Mouse (Mus musculus) retina, postnatal 7 days (tissue): ENCODE results near the gene Dzank1.

Experiments used
- DNase-seq: peaks from one replicate; pipeline ENCODE4 v3.0.0-alpha.2; 2012; ENCODE audit warnings: low read depth, low spot score

Gene Dzank1

DNA sequence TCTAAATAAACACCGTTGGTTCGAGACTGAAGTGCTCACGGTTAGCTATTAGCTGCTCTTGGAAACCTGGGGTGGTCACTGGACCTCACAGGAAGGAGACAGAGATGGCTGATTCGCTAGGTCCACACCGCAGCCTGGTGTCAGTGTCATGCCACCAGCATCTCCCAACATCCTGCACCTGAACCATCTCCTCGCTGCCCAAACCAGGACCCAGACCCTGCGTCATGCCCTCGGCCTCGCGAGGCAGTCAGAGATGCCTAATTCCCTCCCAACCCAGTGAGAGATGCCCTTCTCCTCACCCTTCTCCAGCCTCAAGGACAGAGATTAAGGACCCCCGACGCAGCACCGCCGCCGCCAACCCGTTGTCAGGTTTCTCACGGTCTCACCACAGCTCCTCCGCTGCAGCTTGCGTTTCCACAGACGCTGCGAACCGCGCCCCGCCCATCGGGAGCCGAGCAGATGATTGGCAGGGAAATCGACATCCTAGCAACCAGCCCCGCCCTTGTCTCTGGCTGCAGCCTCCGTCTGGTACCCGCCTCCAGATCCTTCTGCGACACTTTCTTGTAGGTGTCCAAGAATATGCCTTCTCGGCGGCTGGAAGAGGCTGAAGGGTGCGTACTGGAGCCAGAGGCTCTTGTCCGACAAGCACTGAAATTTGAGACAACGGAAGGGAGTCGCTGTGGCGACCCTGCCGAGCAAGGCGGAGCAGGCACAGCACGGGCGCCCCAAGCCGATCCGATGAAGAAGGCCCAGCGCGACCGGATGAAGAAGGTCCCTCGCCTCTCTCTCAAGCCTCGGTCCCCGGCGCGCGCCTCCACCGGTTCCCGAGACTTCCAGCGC is at the start of gene Dzank1, which contains the start of gene Polr3f:
Gene Dzank1 (minus strand): TSS at position 434 of the 840 bp plus-strand sequence.
Gene Polr3f (plus strand): TSS at position 738 of the 840 bp plus-strand sequence.
- peak; percentile 89 for DNase-seq

DNA sequence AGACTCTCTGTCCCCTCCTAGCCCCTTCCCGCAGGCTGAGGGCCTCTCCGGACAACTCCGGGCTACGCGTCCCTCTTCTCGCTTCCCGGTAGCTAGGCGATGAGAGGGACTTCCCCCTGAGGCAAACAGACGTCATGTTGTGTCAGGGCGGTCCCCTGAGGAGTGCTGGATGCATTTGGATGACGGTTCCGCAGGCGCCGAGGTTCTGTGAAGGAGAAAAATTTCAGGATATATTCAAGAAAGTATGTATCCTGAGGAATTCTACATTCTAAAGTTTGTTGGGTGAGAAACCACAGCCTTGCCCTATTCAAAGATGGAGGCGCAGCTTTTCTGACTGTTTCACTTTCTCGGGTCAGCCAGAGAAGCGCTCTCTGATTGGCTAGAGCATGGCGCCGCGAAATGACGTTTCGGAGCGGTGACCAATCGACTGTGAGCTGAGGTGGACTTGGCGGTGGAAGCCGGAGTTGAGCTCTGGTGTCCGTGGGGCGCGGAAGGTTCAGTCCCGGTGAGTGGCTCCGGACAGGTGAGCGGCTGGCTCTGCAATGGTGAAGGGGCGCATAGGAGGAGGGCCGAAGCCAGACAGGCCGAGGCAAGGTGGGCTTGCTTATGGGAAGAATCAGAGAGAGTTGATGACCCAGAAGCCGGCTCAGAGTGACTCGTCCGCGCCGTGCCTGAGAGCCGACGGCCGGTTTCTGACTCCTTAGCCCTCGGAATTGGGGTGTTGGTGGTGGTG is 28.8 kb upstream of the Dzank1 start, which contains the start of gene Sec23b:
Gene Sec23b (plus strand): TSS at position 410 of the 733 bp plus-strand sequence.
- DNase-seq, result peak; percentile 96

DNA sequence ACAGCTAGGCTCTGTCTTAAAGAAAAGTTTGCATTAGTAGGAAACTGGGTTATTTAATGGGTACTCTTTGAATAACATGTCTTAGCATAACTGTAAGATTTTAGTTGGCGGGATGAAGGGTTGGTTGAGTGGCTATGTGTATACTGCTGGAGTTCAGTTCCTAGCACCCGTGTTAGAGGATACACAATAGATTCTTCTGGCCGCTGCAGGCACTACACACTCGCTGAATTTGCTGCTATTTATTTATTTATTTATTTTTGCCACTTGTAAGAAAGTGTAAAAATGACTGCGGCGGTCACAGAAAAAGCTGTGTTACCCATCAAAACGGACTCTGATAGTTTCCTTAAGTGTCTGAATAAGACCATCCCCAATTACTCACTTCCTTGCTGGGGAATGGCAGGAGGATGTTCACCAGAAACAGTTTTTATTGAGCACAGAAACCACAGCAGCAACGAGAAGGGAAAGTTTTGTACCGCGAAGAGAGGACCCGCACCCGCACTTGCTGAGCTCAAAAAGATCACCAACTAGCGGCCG is 28.1 kb upstream of the Dzank1 start:
- no peak for DNase-seq

DNA sequence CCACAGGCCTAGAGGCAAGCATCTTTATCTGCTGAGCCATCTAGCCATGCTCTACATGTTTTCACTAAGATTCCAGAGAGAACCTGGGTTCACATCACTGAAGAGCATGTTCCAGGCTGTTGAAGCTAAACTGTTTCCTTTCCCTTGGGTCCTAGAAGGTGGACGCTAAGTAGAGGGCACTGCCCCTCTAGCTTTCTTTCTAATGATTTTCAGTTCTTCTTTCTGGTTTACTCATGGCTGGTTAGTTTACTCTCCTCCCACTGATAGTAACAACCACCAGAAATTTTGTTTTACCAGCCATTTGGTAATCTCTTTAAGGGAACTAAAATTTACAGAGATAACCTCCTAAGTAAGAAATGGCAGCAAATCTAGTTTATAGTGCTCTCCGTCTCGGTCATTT is 26.7 kb upstream of the Dzank1 start:
- DNase-seq, result no peak

DNA sequence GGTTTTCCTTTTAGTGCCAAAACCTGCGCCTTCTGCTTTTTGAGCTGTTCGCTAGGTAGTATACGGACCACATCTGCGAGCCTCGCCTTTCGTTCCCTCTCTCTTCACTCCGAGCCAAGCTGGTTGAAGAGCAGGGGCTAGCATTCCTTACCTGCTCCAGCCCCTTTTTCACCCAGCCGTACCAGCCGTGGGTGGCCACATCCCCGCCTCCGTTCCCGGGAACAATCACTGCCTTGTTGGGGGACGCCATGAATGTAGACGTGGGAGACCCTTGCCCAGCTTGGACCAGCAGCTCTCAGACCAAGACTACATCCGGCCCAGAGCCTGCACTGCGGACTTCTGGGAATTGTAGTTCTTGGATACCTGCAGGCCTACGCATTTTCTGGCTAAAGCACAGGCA is 23.3 kb upstream of the Dzank1 start, which contains the start of gene Rbbp9:
Gene Rbbp9 (minus strand): TSS at position 341 of the 400 bp plus-strand sequence.
- peak; percentile 55 for DNase-seq

- no peak for DNase-seq
Measured at GRCm38 (mm10) chr2:144547559-144547958, 20.3 kb upstream of the Dzank1 start.

DNA sequence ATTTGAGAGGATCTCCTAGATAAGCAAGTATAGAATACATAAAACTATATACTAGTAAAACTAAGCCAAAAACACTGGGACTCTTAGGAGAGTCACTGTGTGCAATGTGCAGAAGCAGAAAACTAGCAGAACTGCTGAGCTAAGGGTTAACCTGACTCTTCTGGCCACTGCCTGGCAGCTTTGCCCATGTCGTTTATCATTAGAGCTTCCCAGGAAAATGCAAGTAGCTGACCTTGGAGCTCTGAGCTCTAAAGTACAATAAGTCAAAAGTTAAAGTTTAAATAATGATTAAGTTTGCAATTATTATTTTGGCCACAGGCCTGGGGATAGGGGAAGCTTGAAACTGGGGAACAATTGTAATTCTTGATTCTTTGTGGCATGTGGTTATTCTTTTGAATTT is 18.3 kb upstream of the Dzank1 start:
- DNase-seq, result no peak

- no peak for DNase-seq
Measured at GRCm38 (mm10) chr2:144545061-144545460, 17.8 kb upstream of the Dzank1 start.

DNA sequence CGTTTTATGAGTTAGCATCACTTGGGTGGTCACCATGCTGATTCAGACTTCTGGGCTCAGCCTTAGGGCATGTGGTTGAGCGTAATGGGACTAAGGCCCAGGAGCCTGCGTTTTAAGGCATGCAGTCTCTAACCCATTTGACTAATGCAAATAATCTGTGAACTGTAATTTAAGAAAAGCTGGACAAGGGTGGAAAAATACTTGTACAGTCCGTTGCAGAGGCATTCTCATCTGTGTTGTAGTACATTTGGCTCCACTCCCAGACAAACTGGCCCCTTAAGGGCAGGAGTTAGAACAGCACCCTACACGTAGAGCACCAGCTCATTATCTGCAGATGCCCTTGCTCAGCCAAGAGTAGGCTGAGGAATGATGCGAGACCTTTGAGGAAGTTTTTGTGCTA is 17.4 kb upstream of the Dzank1 start:
- no peak for DNase-seq

GRCm38 (mm10) chr2:144543670-144544069 is 16.5 kb upstream of the Dzank1 start:
- DNase-seq, result no peak

GRCm38 (mm10) chr2:144541246-144541645 is 14.0 kb upstream of the Dzank1 start:
- DNase-seq, result no peak

GRCm38 (mm10) chr2:144537123-144537522 is 9.9 kb upstream of the Dzank1 start:
- no peak for DNase-seq

- no peak for DNase-seq
Measured at GRCm38 (mm10) chr2:144527821-144528174, 584 bp upstream of the Dzank1 start.

DNA sequence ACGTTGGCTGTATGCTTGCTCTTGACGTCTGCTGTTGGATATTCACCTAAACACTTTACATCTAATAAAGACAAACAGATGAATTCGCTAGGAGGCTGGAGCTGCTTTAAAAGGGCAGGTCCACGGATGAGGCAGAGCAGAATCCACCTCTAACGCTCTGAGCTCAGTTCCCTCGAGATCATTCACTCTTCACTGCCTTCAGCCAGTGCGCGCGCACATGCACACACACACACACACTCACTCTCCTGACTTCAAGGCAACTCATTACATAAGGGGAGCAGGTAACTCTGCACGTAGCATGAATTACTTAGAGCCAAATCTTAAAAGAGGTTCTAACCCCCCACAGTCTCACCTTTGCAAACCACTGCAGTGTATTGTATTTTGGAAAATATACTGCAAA is 1.4 kb downstream of the Dzank1 start:
- DNase-seq, result no peak

- peak; percentile 85 for DNase-seq
Measured at GRCm38 (mm10) chr2:144519772-144520171, 7.4 kb downstream of the Dzank1 start.

GRCm38 (mm10) chr2:144514619-144515018 is 12.6 kb downstream of the Dzank1 start:
- DNase-seq, result no peak

DNA sequence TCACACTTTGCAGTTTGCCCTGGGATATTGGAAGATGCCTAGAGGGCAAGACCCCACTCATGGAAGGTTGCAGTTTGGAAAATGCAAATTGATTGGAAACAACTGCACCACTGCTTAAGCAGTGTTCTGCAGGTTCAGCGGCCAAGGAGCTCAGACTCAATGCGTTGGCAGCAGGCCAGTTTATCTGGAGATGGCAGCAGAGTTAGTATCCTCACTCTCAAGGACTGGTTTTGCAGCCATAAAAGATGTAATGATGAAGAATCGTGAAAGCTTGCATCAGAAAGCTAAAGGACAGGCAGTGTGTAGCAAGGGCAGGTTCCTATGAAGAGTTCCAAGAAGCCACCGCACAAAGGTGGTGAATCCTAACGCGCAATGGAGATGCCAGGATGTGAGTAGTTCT is 25.1 kb downstream of the Dzank1 start:
- DNase-seq, result no peak

DNA sequence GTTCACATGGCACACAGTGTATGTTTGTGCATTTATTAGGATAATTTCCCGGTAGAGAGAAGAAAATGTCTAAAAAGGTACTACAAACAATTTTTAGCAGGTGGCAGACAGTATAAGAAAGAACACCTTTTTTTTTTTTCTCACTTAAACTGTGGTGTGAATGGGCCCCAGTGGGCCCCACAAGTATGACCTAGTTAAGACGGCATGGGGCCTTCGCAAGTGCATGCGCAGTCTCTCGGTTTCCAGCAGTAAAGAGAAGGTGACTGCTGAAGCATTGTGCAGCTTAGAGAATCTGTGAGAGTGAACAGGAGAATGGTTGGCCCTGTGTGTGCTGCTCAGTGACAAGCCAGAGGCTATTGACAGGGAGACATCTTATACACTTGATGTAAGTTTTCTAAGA is 37.9 kb downstream of the Dzank1 start:
- no peak for DNase-seq

DNA sequence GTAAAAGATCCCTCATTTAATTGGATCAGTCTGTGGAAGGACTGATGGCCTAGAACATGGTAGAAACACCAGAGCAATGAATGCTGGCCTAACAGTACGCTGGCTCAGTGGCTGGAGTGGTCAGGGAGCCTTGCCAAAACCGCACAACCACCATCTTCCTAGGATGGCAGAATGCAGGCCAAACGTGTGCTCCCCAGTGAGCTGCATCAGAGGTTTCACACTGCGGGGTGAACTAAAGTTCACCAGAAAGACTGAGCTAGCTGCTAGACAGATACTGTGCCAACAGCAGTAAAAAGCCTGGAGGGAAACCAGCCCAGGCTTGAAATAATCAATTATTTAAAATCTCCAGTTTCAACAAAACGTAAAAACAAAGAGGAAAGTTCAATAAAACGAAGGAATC is 39.7 kb downstream of the Dzank1 start:
- DNase-seq, result no peak

DNA sequence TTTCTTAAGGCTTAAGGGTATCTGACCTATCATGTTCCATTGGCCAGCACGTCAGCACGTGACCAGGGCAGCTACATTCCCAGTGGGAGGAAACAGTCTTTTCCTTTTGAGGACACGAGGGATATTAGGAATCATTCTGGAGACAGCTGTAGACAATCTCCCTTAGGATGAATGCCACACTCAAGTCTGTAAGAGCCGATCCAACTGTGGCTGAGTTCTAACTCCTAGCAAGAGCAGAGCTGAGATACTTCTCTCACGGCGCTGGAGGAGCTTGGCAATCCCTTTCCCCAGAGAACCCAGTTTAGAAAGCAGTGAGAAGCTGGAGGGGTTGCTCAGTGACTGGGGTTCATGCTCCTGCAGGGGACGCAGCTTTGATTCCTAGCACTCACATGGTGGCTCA is 41.8 kb downstream of the Dzank1 start:
- no peak for DNase-seq

- no peak for DNase-seq
Measured at GRCm38 (mm10) chr2:144484084-144484483, 43.1 kb downstream of the Dzank1 start.

- no peak for DNase-seq
Measured at GRCm38 (mm10) chr2:144479421-144479820, 47.8 kb downstream of the Dzank1 start.
